Mouse (Mus musculus): ENCODE results near the gene Grtp1. TPM values are rescaled to one million over a fixed set of nuclear protein-coding genes. Genes with fewer than 3 reads are reported as not detected.
A peak's percentile ranks its signal among the peaks of the same experiment; 100 is the strongest.

Grtp1 gene
- total and polyA plus RNA-seq, 2 experiments from 2014 or later = 7.9 to 19.9 TPM

DNA sequence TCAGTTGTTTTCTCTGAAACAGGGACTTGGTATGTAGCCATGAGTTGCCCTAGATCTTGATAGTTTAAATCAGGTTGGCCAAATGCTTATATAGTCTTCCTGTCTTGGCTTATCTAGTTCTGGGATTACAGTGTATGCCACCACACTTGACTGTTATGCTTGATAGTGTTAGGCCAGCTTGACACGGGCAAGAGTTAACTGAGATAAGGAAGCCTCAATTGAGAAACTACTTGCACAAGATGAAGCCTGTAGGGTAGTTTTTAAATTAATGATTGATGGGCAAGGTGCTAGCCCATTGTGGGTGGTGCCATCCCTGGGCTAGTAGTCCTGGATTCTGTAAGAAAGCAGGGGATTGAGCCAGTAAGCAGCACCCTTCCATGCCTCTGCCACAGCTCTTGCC lies 36.9 kb downstream of the Grtp1 start:
- ATAC-seq (ENCODE audit: low FRiP score) = no peak
- H3K9me3 ChIP-seq (ENCODE audit: low read length) = no peaks in the 10 kb centered on the region
- TF ChIP-seq CTCF (IDR thresholded peaks at IDR 0.05) = no peak
- H3K4me1 ChIP-seq (ENCODE audit: insufficient read depth, low read length) = peaks cover 5% of the 10 kb centered on the region
- H3K4me3 ChIP-seq (ENCODE audit: low read depth, low read length) = no peak overlapping the region
- H3K9ac ChIP-seq (replicated peaks; ENCODE audit: low read length, poor library complexity, severe bottlenecking) = no peak overlapping the region
- no peak overlapping the region for H3K4me2 ChIP-seq (ENCODE audit: low read depth, low read length, poor library complexity, severe bottlenecking)
- H3K27ac ChIP-seq (ENCODE audit: low read depth, low read length) = no peak overlapping the region
- DNase-seq (ENCODE audit: low spot score) = no peak
- 92% methylated on average over 1 of the region's 1 CpGs for WGBS
- H3K36me3 ChIP-seq (ENCODE audit: insufficient read depth, low read length) = peaks cover 23% of the 10 kb centered on the region
- no peaks in the 10 kb centered on the region for H3K27me3 ChIP-seq (ENCODE audit: insufficient read depth, low read length)

DNA sequence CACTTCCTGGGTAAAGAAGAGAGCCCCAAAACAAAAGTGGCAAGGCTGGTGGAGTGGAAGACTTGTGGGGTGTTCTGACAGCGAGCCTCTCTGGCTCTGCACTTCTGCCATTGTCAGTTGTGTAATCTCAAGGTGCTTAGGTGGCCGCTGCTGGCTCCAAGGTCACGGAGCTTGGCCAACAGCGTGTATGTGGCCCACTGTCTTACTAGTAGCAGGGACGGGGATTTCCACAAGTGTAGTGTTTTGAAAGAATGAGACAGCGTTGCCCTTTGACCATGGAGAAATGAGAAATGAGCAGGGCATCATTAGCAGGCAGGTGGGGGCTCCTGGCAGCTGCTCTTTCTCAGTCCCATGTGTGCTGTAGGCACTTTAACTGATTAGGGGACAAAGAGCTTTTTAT lies 38.3 kb downstream of the Grtp1 start:
- peaks cover 5% of the 10 kb centered on the region for H3K4me1 ChIP-seq (ENCODE audit: insufficient read depth, low read length)
- 72% methylated on average over 6 of the region's 6 CpGs for WGBS
- no peak for DNase-seq (ENCODE audit: low spot score)

DNA sequence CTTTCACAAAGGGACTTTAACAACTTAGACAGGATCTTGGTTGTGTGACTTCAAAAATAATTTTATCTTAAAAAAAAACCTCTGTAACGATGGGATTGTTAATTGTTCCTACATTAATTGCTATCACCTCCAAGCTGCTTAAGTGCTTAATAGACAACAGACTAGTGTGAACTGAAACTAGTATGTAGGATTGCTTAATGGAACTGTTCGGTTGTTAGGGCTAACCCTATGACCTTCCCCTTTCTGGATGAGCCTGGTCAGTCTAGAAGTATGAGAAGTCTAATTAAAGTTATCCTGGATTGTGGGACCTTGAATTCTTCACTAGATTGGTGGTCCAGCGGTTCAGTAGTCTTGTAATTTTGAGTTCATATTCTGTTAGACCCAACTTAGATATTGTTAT lies 39.7 kb downstream of the Grtp1 start:
- Histone ChIP-seq H3K9ac (replicated peaks; ENCODE audit: low read length, poor library complexity, severe bottlenecking) (0 out of 2 replicates have a peak overlapping the region, but pooled peaks have one; percentile 99), H3K4me3 (ENCODE audit: low read depth, low read length) (no peak overlapping the region), H3K27me3 (ENCODE audit: insufficient read depth, low read length) (no peaks in the 10 kb centered on the region), H3K9me3 (ENCODE audit: low read length) (no peaks in the 10 kb centered on the region), H3K27ac (ENCODE audit: low read depth, low read length) (no peak overlapping the region), H3K4me1 (ENCODE audit: insufficient read depth, low read length) (peaks cover 5% of the 10 kb centered on the region), H3K4me2 (ENCODE audit: low read depth, low read length, poor library complexity, severe bottlenecking) (peak overlapping the region; percentile 81; the same call in 1 of the 2 replicates), H3K36me3 (ENCODE audit: insufficient read depth, low read length) (peaks cover 1% of the 10 kb centered on the region; the same call in 1 of the 2 replicates)
- no peak for TF ChIP-seq CTCF (IDR thresholded peaks at IDR 0.05)
- DNase-seq (ENCODE audit: low spot score) (no peak), ATAC-seq (ENCODE audit: low FRiP score) (no peak)
- WGBS = 88% methylated on average over 3 of the region's 3 CpGs

More for the DNA sequence above, 38.3 kb downstream of the Grtp1 start:
- Histone ChIP-seq H3K27me3 (ENCODE audit: insufficient read depth, low read length) (no peaks in the 10 kb centered on the region), H3K9ac (replicated peaks; ENCODE audit: low read length, poor library complexity, severe bottlenecking) (no peak overlapping the region), H3K4me2 (ENCODE audit: low read depth, low read length, poor library complexity, severe bottlenecking) (no peak overlapping the region), H3K9me3 (ENCODE audit: low read length) (no peaks in the 10 kb centered on the region), H3K36me3 (ENCODE audit: insufficient read depth, low read length) (peaks cover 9% of the 10 kb centered on the region; the same call in 1 of the 2 replicates), H3K27ac (ENCODE audit: low read depth, low read length) (no peak overlapping the region), H3K4me3 (ENCODE audit: low read depth, low read length) (no peak overlapping the region)
- no peak for ATAC-seq (ENCODE audit: low FRiP score)
- no peak for TF ChIP-seq CTCF (IDR thresholded peaks at IDR 0.05)

DNA sequence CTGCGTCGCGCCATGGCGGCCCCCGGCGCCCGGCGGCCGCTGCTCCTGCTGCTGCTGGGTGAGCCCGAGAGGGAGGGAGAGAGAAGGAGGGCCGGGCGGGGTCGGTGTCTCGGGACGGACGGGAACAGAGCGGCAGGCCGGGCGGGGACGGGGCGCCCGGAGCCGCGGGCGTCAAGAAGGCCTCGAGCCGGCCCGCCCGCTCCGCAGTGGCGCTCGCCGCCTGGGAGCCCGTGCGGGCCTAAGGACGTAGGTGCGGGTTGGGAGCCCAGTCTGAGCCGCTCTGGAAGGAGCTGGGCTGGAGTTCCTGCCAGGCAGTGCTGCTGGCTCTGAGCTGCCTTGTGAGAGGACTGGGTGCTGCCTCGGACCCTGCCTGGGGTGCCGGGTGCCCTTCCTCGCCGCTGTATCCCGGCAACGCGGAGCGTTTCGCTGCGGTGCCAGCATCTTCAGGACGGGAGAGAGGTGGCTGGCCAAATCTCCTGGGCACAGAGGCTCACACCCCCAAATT lies 41.0 kb downstream of the Grtp1 start:
- Histone ChIP-seq H3K4me2 (ENCODE audit: low read depth, low read length, poor library complexity, severe bottlenecking) (peak overlapping the region; percentile 81), H3K27ac (ENCODE audit: low read depth, low read length) (peak overlapping the region; percentile 84), H3K9ac (replicated peaks; ENCODE audit: low read length, poor library complexity, severe bottlenecking) (peak overlapping the region; percentile 99), H3K36me3 (ENCODE audit: insufficient read depth, low read length) (0 out of 2 replicates have a peak, but pooled peaks cover 5% of the 10 kb centered on the region), H3K9me3 (ENCODE audit: low read length) (no peaks in the 10 kb centered on the region), H3K4me1 (ENCODE audit: insufficient read depth, low read length) (peaks cover 5% of the 10 kb centered on the region), H3K27me3 (ENCODE audit: insufficient read depth, low read length) (no peaks in the 10 kb centered on the region), H3K4me3 (ENCODE audit: low read depth, low read length) (peak overlapping the region; percentile 99)
- ATAC-seq (ENCODE audit: low FRiP score) (peak; percentile 65), DNase-seq (ENCODE audit: low spot score) (no peak)
- no peak for TF ChIP-seq CTCF (IDR thresholded peaks at IDR 0.05)
- 1% methylated on average over 46 of the region's 49 CpGs for WGBS

DNA sequence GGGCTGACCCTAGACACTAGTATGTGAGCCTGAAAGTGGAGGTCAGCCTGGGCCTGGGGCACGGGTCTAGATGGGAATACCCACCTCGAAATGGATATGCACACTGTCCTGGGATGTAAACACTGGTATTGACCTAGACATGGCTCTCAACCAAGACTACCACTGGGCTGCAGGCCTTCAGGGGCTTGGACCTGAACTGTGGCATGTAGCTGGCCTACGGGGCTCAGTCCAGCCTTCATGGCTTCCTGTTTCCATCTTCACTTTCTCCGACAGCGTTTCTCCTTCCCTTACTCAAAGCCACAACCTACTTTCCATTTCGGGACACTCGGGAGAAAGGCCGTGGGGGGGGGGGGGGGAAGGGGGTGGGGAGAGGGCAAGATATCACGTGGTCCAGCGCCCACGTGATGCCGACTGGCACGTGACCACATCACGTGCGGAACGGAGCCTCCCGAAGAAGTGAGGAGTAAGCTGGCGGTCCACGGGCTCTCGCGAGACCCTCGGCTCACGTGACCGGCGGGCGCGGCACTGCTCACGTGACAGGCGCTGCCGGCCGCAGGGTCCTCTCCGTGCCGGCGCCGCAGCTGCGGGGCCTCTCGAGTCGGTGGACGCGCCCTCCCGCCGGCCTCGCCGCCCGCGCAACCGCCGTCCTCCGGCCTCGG lies 41.6 kb downstream of the Grtp1 start, which contains the start of gene Lamp1:
Gene Lamp1 (plus strand): TSS at position 444 of the 659 bp plus-strand sequence.
- H3K4me3 ChIP-seq (ENCODE audit: low read depth, low read length) = peak within 1 kb of the TSS; percentile 99
- peak within 1 kb of the TSS; percentile 84 for H3K27ac ChIP-seq (ENCODE audit: low read depth, low read length)
- 0 out of 2 replicates have a peak, but pooled peaks cover 11% of the 10 kb centered on the region for H3K36me3 ChIP-seq (ENCODE audit: insufficient read depth, low read length)
- peak within 1 kb of the TSS; percentile 81 for H3K4me2 ChIP-seq (ENCODE audit: low read depth, low read length, poor library complexity, severe bottlenecking)
- ATAC-seq (ENCODE audit: low FRiP score) = peak; percentile 94
- H3K9ac ChIP-seq (replicated peaks; ENCODE audit: low read length, poor library complexity, severe bottlenecking) = peak within 1 kb of the TSS; percentile 99
- TF ChIP-seq CTCF (IDR thresholded peaks at IDR 0.05) = no peak
- H3K27me3 ChIP-seq (ENCODE audit: insufficient read depth, low read length) = no peaks in the 10 kb centered on the region
- WGBS = 1% methylated on average over 38 of the region's 50 CpGs
- DNase-seq (ENCODE audit: low spot score) = peak; percentile 100
- H3K9me3 ChIP-seq (ENCODE audit: low read length) = no peaks in the 10 kb centered on the region
- peaks cover 5% of the 10 kb centered on the region for H3K4me1 ChIP-seq (ENCODE audit: insufficient read depth, low read length)
